8 mouse cellular contexts compared by ENCODE assay signal in genomic region chr10:80330084-80330483, GRCm38 (mm10). TPM values are rescaled to one million over a fixed set of nuclear protein-coding genes. Genes with fewer than 3 reads are reported as not detected.
DNase-seq lines count a peak whose midpoint lies in the region; ATAC-seq and TF ChIP-seq lines count a peak whose summit lies in the region.

No protein-coding gene starts in this region.

- H3K4me1 ChIP-seq in heart, embryonic 11.5 days (ENCODE audit: control insufficient read depth, insufficient read depth, low read length) = peaks cover 9% of the 10 kb centered on the region
- H3K4me1 ChIP-seq in CH12.LX (ENCODE audit: control insufficient read depth in 1 of 2, insufficient read depth in 2 of 2) = peaks cover 24 to 40% of the 10 kb centered on the region in 2 experiments
- peaks cover 11% of the 10 kb centered on the region for H3K4me1 ChIP-seq in forebrain, embryonic 13.5 days
- H3K4me1 ChIP-seq in liver, embryonic 14.5 days (replicated peaks; ENCODE audit: control insufficient read depth in 2 of 2, insufficient read depth in 2 of 2, low read length in 1 of 2) = peaks cover 30 to 38% of the 10 kb centered on the region in 2 experiments

- H3K27me3 ChIP-seq in heart, embryonic 11.5 days (ENCODE audit: control insufficient read depth, insufficient read depth, low read length) = peaks cover 35% of the 10 kb centered on the region
- peaks cover 64% of the 10 kb centered on the region for H3K27me3 ChIP-seq in CH12.LX (replicated peaks)
- H3K27me3 ChIP-seq in forebrain, embryonic 13.5 days = peaks cover 18% of the 10 kb centered on the region
- no peaks in the 10 kb centered on the region for H3K27me3 ChIP-seq in liver, embryonic 14.5 days (ENCODE audit: control insufficient read depth, insufficient read depth, low read length)

- no peak for TF ChIP-seq RAD21 in CH12.LX (IDR thresholded peaks at IDR 0.05; ENCODE audit: low read depth, low read length)

- peak overlapping the region; percentile 52 for H3K4me3 ChIP-seq in heart, embryonic 11.5 days (ENCODE audit: low read depth, low read length)
- H3K4me3 ChIP-seq in CH12.LX (replicated peaks in 1 of 3; ENCODE audit: low read depth in 2 of 3, low read length in 2 of 3, poor library complexity in 1 of 3) = peak overlapping the region; percentile 55 to 71 (median 55)
- peak overlapping the region; percentile 44 for H3K4me3 ChIP-seq in forebrain, embryonic 13.5 days
- H3K4me3 ChIP-seq in liver, embryonic 14.5 days (ENCODE audit: insufficient read depth in 1 of 2, low read depth in 2 of 2, low read length in 2 of 2) = peak overlapping the region; percentile 42 to 66

- peak overlapping the region; percentile 68 for H3K9ac ChIP-seq in heart, embryonic 11.5 days (ENCODE audit: low read depth, low read length)
- peak overlapping the region; percentile 41 for H3K9ac ChIP-seq in CH12.LX (ENCODE audit: insufficient read depth, low read depth)
- peak overlapping the region; percentile 57 for H3K9ac ChIP-seq in forebrain, embryonic 13.5 days
- peak overlapping the region; percentile 63 for H3K9ac ChIP-seq in liver, embryonic 14.5 days (replicated peaks)

- no peak overlapping the region for H3K27ac ChIP-seq in heart, embryonic 11.5 days (ENCODE audit: low read depth, low read length)
- no peak overlapping the region for H3K27ac ChIP-seq in CH12.LX (ENCODE audit: insufficient read depth, low read depth)
- H3K27ac ChIP-seq in forebrain, embryonic 13.5 days = no peak overlapping the region
- peak overlapping the region; percentile 88 for H3K27ac ChIP-seq in liver, embryonic 14.5 days

- H3K36me3 ChIP-seq in heart, embryonic 11.5 days (ENCODE audit: control insufficient read depth, insufficient read depth, low read length) = no peaks in the 10 kb centered on the region
- peaks cover 9 to 14% of the 10 kb centered on the region in 2 experiments for H3K36me3 ChIP-seq in CH12.LX (replicated peaks in 1 of 2; ENCODE audit: control insufficient read depth in 1 of 2, insufficient read depth in 1 of 2, low read length in 1 of 2)
- no peaks in the 10 kb centered on the region for H3K36me3 ChIP-seq in forebrain, embryonic 13.5 days (ENCODE audit: poor library complexity, severe bottlenecking)
- no peaks in the 10 kb centered on the region; the same call in 1 of the 2 replicates for H3K36me3 ChIP-seq in liver, embryonic 14.5 days (replicated peaks; ENCODE audit: control insufficient read depth, insufficient read depth, low read depth)

- no peaks in the 10 kb centered on the region for H3K9me3 ChIP-seq in heart, embryonic 11.5 days (replicated peaks; ENCODE audit: control insufficient read depth, low read length)
- H3K9me3 ChIP-seq in CH12.LX (replicated peaks; ENCODE audit: low read length) = peaks cover 5% of the 10 kb centered on the region
- no peaks in the 10 kb centered on the region for H3K9me3 ChIP-seq in forebrain, embryonic 13.5 days (replicated peaks)
- H3K9me3 ChIP-seq in liver, embryonic 14.5 days (ENCODE audit: control insufficient read depth, low read length) = no peaks in the 10 kb centered on the region

- WGBS in heart, embryonic 11.5 days (ENCODE audit: insufficient replicate concordance) = 1% methylated on average over 41 of the region's 41 CpGs
- 1% methylated on average over 41 of the region's 41 CpGs for whole genome bisulfite sequencing in forebrain, embryonic 13.5 days
- WGBS in liver, embryonic 14.5 days (ENCODE audit: insufficient replicate concordance) = under 1% methylated on average over 41 of the region's 41 CpGs

- no peak for TF ChIP-seq EP300 in CH12.LX (IDR thresholded peaks at IDR 0.05; ENCODE audit: low read length)
- no peak for TF ChIP-seq EP300 in liver, embryonic 14.5 days (IDR thresholded peaks at IDR 0.05; ENCODE audit: low read depth)

- TF ChIP-seq POLR2A in CH12.LX (IDR thresholded peaks at IDR 0.05; ENCODE audit: low read depth, low read length) = peak; percentile 39; the same call in 1 of the 2 replicates

- peak overlapping the region; percentile 89 for H3K4me2 ChIP-seq in heart, embryonic 11.5 days
- H3K4me2 ChIP-seq in CH12.LX (ENCODE audit: insufficient read depth, low read depth, poor library complexity, severe bottlenecking) = peak overlapping the region; percentile 58
- peak overlapping the region; percentile 67 for H3K4me2 ChIP-seq in forebrain, embryonic 13.5 days
- H3K4me2 ChIP-seq in liver, embryonic 14.5 days (ENCODE audit: low read depth) = peak overlapping the region; percentile 91

- dilution Hi-C loops in CH12.LX (cut with MboI; ENCODE audit: extremely low pct_ligation_motif_present, extremely low pct_unique_long_range_greater_than_20kb, low sequenced_read_pairs) = no loop called here

- in situ Hi-C loops in CH12.LX (cut with MboI; ENCODE audit: low pct_ligation_motif_present, low pct_unique_long_range_greater_than_20kb, low sequenced_read_pairs) = no loop called here

- no peak for TF ChIP-seq CTCF in CH12.LX (conservative IDR thresholded peaks at IDR 0.05 in 1 of 2, IDR thresholded peaks at IDR 0.05 in 1 of 2; ENCODE audit: low read depth in 2 of 2, low read length in 2 of 2)
- no peak for TF ChIP-seq CTCF in liver, embryonic 14.5 days (IDR thresholded peaks at IDR 0.05; ENCODE audit: low read depth)

- H3K79me2 ChIP-seq in CH12.LX (replicated peaks; ENCODE audit: control insufficient read depth, extremely low read depth, insufficient read depth, poor library complexity, severe bottlenecking) = no peaks in the 10 kb centered on the region

- DNase-seq in heart, postnatal 25 days (ENCODE audit: low spot score) = no peak
- DNase-seq in CH12.LX (ENCODE audit: extremely low read depth) = no peak
- no peak for DNase-seq in liver, embryonic 14.5 days (ENCODE audit: low read depth in 3 of 3, low spot score in 3 of 3)
- DNase-seq in thymus, postnatal 0 days (ENCODE audit: low spot score) = no peak
- DNase-seq in spleen, postnatal 4 days (ENCODE audit: low spot score in 2 of 2) = no peak
- no peak for DNase-seq in right cerebral cortex, postnatal 10 days (ENCODE audit: low spot score in 2 of 2)

- intact Hi-C loops in heart, postnatal 25 days (cut with DNase I) = no loop called here

- no peak for ATAC-seq in heart, embryonic 11.5 days (replicated peaks; ENCODE audit: insufficient number of reproducible peaks, low FRiP score, low TSS enrichment)
- ATAC-seq in forebrain, embryonic 13.5 days = no peak
- ATAC-seq in liver, embryonic 14.5 days (ENCODE audit: insufficient read depth) = no peak

RNA-seq across cellular contexts. Expression of gene Reep6, which starts 0.3 kb away (rescaled TPM):
- 4.9 and 7.3 TPM in 2 replicates for polyA plus RNA-seq in heart, embryonic 11.5 days (2014; fragmentation: Nextera tagmentation; extraction: Ambion mirVana)
- 1 to 10 TPM; 1.9 to 2.1 TPM for total RNA-seq in heart, postnatal 25 days (2021)
- total RNA-seq in CH12.LX (2012; rRNA removed) = 1.7 and 5.0 TPM in 2 replicates
- 0.20 and 0.48 TPM in 2 replicates for total RNA-seq in CH12.LX (2014; rRNA removed)
- polyA plus RNA-seq in CH12.LX (2012; ENCODE audit: insufficient read length, low read depth) = 5.2 and 7.5 TPM in 2 replicates
- 2.0 and 3.0 TPM in 2 replicates for polyA plus RNA-seq in forebrain, embryonic 13.5 days (2015; fragmentation: Nextera tagmentation; extraction: Ambion mirVana)
- polyA plus RNA-seq in liver, embryonic 14.5 days (2012; rRNA removed) = 23.6 and 29.2 TPM in 2 replicates
- 55.3 and 59.5 TPM in 2 replicates for polyA plus RNA-seq in liver, embryonic 14.5 days (2014; fragmentation: Nextera tagmentation; extraction: Ambion mirVana)
- 0.26 and 0.30 TPM in 2 replicates for polyA plus RNA-seq in thymus, postnatal 0 days (2015; fragmentation: Nextera tagmentation; extraction: Ambion mirVana)

RNA-seq across cellular contexts. Expression of gene Pcsk4, which starts 0.8 kb away (rescaled TPM):
- 0.77 and 1.6 TPM in 2 replicates for polyA plus RNA-seq in heart, embryonic 11.5 days (2014; fragmentation: Nextera tagmentation; extraction: Ambion mirVana)
- total RNA-seq in heart, postnatal 25 days (2021) = 1 to 10 TPM; 1.3 to 1.6 TPM
- 1.1 and 1.3 TPM in 2 replicates for total RNA-seq in CH12.LX (2012; rRNA removed)
- not detected in 2 replicates for total RNA-seq in CH12.LX (2014; rRNA removed)
- polyA plus RNA-seq in CH12.LX (2012; ENCODE audit: insufficient read length, low read depth) = 0.46 TPM in 1 of 2 replicates, not detected in the other
- polyA plus RNA-seq in forebrain, embryonic 13.5 days (2015; fragmentation: Nextera tagmentation; extraction: Ambion mirVana) = 2.9 and 3.0 TPM in 2 replicates
- 6.6 and 7.2 TPM in 2 replicates for polyA plus RNA-seq in liver, embryonic 14.5 days (2012; rRNA removed)
- polyA plus RNA-seq in liver, embryonic 14.5 days (2014; fragmentation: Nextera tagmentation; extraction: Ambion mirVana) = 3.1 and 3.2 TPM in 2 replicates
- polyA plus RNA-seq in thymus, postnatal 0 days (2015; fragmentation: Nextera tagmentation; extraction: Ambion mirVana) = 4.4 and 4.6 TPM in 2 replicates

RNA-seq across cellular contexts. Expression of gene 2310011J03Rik, which starts 9.7 kb away (rescaled TPM):
- 29.7 and 31.0 TPM in 2 replicates for polyA plus RNA-seq in heart, embryonic 11.5 days (2014; fragmentation: Nextera tagmentation; extraction: Ambion mirVana)
- total RNA-seq in heart, postnatal 25 days (2021) = 10 to 100 TPM; 11.4 to 13.8 TPM
- total RNA-seq in CH12.LX (2012; rRNA removed) = 46.8 and 59.7 TPM in 2 replicates
- 35.6 and 37.5 TPM in 2 replicates for total RNA-seq in CH12.LX (2014; rRNA removed)
- polyA plus RNA-seq in CH12.LX (2012; ENCODE audit: insufficient read length, low read depth) = 34.6 and 38.9 TPM in 2 replicates
- polyA plus RNA-seq in forebrain, embryonic 13.5 days (2015; fragmentation: Nextera tagmentation; extraction: Ambion mirVana) = 42.7 and 43.3 TPM in 2 replicates
- 24.3 and 24.7 TPM in 2 replicates for polyA plus RNA-seq in liver, embryonic 14.5 days (2012; rRNA removed)
- polyA plus RNA-seq in liver, embryonic 14.5 days (2014; fragmentation: Nextera tagmentation; extraction: Ambion mirVana) = 29.4 and 29.5 TPM in 2 replicates
- polyA plus RNA-seq in thymus, postnatal 0 days (2015; fragmentation: Nextera tagmentation; extraction: Ambion mirVana) = 72.7 and 81.1 TPM in 2 replicates

RNA-seq across cellular contexts. Expression of gene Adamtsl5, which starts 18.1 kb away (rescaled TPM):
- 2.4 and 3.7 TPM in 2 replicates for polyA plus RNA-seq in heart, embryonic 11.5 days (2014; fragmentation: Nextera tagmentation; extraction: Ambion mirVana)
- total RNA-seq in heart, postnatal 25 days (2021) = 10 to 100 TPM; 68.4 to 71.7 TPM
- total RNA-seq in CH12.LX (2012; rRNA removed) (0.38 and 0.55 TPM in 2 replicates), CH12.LX (2014; rRNA removed) (0.16 and 0.27 TPM in 2 replicates)
- polyA plus RNA-seq in CH12.LX (2012; ENCODE audit: insufficient read length, low read depth) = 0.07 and 0.16 TPM in 2 replicates
- polyA plus RNA-seq in forebrain, embryonic 13.5 days (2015; fragmentation: Nextera tagmentation; extraction: Ambion mirVana) = 0.18 and 0.21 TPM in 2 replicates
- 1.9 and 2.1 TPM in 2 replicates for polyA plus RNA-seq in liver, embryonic 14.5 days (2012; rRNA removed)
- polyA plus RNA-seq in liver, embryonic 14.5 days (2014; fragmentation: Nextera tagmentation; extraction: Ambion mirVana) = 1.3 TPM in 2 replicates
- polyA plus RNA-seq in thymus, postnatal 0 days (2015; fragmentation: Nextera tagmentation; extraction: Ambion mirVana) = 1.0 and 1.1 TPM in 2 replicates

RNA-seq across cellular contexts. Expression of gene Plk5, which starts 26.2 kb away (rescaled TPM):
- polyA plus RNA-seq in heart, embryonic 11.5 days (2014; fragmentation: Nextera tagmentation; extraction: Ambion mirVana) = not detected in 2 replicates
- total RNA-seq in heart, postnatal 25 days (2021) = under 1 TPM; 0.18 to 0.36 TPM
- total RNA-seq in CH12.LX (2012; rRNA removed) (not detected in 2 replicates), CH12.LX (2014; rRNA removed) (not detected in 2 replicates)
- not detected in 2 replicates for polyA plus RNA-seq in CH12.LX (2012; ENCODE audit: insufficient read length, low read depth)
- polyA plus RNA-seq in forebrain, embryonic 13.5 days (2015; fragmentation: Nextera tagmentation; extraction: Ambion mirVana) = 0.40 and 0.64 TPM in 2 replicates
- polyA plus RNA-seq in liver, embryonic 14.5 days (2012; rRNA removed) = 0.08 and 0.10 TPM in 2 replicates
- polyA plus RNA-seq in liver, embryonic 14.5 days (2014; fragmentation: Nextera tagmentation; extraction: Ambion mirVana) = 0.09 TPM in 1 of 2 replicates, not detected in the other
- polyA plus RNA-seq in thymus, postnatal 0 days (2015; fragmentation: Nextera tagmentation; extraction: Ambion mirVana) = 0.17 and 0.21 TPM in 2 replicates
